Mouse (Mus musculus): Measurements from ENCODE around the gene Tmem115. TPM values are rescaled to one million over a fixed set of nuclear protein-coding genes. Genes with fewer than 3 reads are reported as not detected.

Tmem115 gene
- polyA plus RNA-seq, 1 experiment: 24.4 TPM

DNA sequence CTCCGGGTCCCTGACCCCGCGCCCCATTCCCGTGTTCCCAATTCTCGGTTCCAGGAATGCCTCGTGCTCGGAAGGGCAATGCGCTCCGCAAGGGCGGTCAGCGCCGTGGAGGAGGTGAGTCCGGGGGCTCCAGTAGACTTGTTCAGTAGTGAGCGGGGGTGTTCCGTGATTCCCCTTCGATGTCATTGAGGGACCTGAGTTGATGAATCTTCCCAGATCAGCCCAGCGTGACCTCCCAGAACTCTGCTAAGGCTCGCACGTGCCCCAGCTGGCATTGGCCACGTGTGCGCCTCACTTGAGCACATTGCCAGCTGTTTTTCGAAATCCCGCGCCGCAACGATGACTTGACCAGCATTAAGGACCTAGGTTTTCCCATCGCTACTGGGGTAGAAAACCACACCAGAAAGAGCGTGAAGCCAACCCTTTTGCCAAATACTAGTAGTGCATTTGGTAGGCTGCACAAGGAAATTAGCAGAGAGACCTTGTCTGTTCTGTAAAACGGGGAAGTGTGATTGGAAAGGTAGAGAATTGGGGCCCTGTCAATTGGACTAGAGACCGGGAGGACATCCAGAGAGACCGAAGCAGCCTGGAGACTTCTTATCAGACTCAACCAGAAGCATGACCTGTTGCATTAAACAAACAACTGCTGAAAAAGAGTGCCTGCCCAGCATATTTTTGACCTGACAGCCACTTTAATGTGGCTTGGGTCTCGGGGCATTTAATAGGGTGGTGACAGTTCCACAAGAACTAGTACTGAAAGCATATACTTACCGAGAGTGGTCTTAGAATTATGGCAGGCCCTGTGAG lies 54.3 kb downstream of the Tmem115 start:
- TF ChIP-seq GATA1 (IDR thresholded peaks at IDR 0.05; ENCODE audit: borderline replicate concordance, low read length) (no peak), FLI1 (IDR thresholded peaks at IDR 0.05; ENCODE audit: low read length) (no peak)
- peaks cover 58% of the 10 kb centered on the region for H3K36me3 ChIP-seq (replicated peaks; ENCODE audit: low read length)
- peak overlapping the region; percentile 96 for H3K4me3 ChIP-seq (replicated peaks)
- peaks cover 70% of the 10 kb centered on the region for H3K4me1 ChIP-seq
- no peaks in the 10 kb centered on the region for H3K9me3 ChIP-seq
- no peaks in the 10 kb centered on the region for H3K27me3 ChIP-seq (replicated peaks)

Other genes starting within 250 kb of the Tmem115 start
- 35.6 and 49.9 TPM in 2 replicates for gene Mapkapk3, start 244.1 kb upstream of the Tmem115 start, polyA plus RNA-seq (2012; ENCODE audit: insufficient read depth, low replicate concordance)
- 47.7 and 114 TPM in 2 replicates for gene Cish, start 237.9 kb upstream of the Tmem115 start, polyA plus RNA-seq (2012; ENCODE audit: insufficient read depth, low replicate concordance)
- gene Hemk1, start 195.6 kb upstream of the Tmem115 start, polyA plus RNA-seq (2012; ENCODE audit: insufficient read depth, low replicate concordance): 8.1 TPM in 1 of 2 replicates, not detected in the other
- gene 6430571L13Rik, start 193.3 kb upstream of the Tmem115 start, polyA plus RNA-seq (2012; ENCODE audit: insufficient read depth, low replicate concordance): not detected in 2 replicates
- gene Cacna2d2, start 134.3 kb upstream of the Tmem115 start, polyA plus RNA-seq (2012; ENCODE audit: insufficient read depth, low replicate concordance): not detected in 2 replicates
- 4.2 and 18.5 TPM in 2 replicates for gene Cyb561d2, start 8.2 kb downstream of the Tmem115 start, polyA plus RNA-seq (2012; ENCODE audit: insufficient read depth, low replicate concordance)
- 0.37 TPM in 1 of 2 replicates, not detected in the other for gene Nprl2, start 8.3 kb downstream of the Tmem115 start, polyA plus RNA-seq (2012; ENCODE audit: insufficient read depth, low replicate concordance)
- gene Zmynd10, start 13.4 kb downstream of the Tmem115 start, polyA plus RNA-seq (2012; ENCODE audit: insufficient read depth, low replicate concordance): 0.68 TPM in 1 of 2 replicates, not detected in the other
- 10.3 and 12.6 TPM in 2 replicates for gene Rassf1, start 17.6 kb downstream of the Tmem115 start, polyA plus RNA-seq (2012; ENCODE audit: insufficient read depth, low replicate concordance)
- gene Tusc2, start 29.3 kb downstream of the Tmem115 start, polyA plus RNA-seq (2012; ENCODE audit: insufficient read depth, low replicate concordance): 23.3 and 103 TPM in 2 replicates
- gene Hyal2, start 34.0 kb downstream of the Tmem115 start, polyA plus RNA-seq (2012; ENCODE audit: insufficient read depth, low replicate concordance): 10.8 and 11.8 TPM in 2 replicates
- gene Hyal1, start 43.0 kb downstream of the Tmem115 start, polyA plus RNA-seq (2012; ENCODE audit: insufficient read depth, low replicate concordance): 1.6 and 2.6 TPM in 2 replicates
- 63.3 and 72.4 TPM in 2 replicates for gene Naa80, start 44.9 kb downstream of the Tmem115 start, polyA plus RNA-seq (2012; ENCODE audit: insufficient read depth, low replicate concordance)
- 0.31 TPM in 1 of 2 replicates, not detected in the other for gene Hyal3, start 46.9 kb downstream of the Tmem115 start, polyA plus RNA-seq (2012; ENCODE audit: insufficient read depth, low replicate concordance)
- gene Ifrd2, start 53.7 kb downstream of the Tmem115 start, polyA plus RNA-seq (2012; ENCODE audit: insufficient read depth, low replicate concordance): 32.1 and 34.9 TPM in 2 replicates
- gene Sema3b, start 75.3 kb downstream of the Tmem115 start, polyA plus RNA-seq (2012; ENCODE audit: insufficient read depth, low replicate concordance): not detected in 2 replicates
- gene Gnai2, start 101.4 kb downstream of the Tmem115 start, polyA plus RNA-seq (2012; ENCODE audit: insufficient read depth, low replicate concordance): 1,319 and 1,886 TPM in 2 replicates
- gene Slc38a3, start 135.6 kb downstream of the Tmem115 start, polyA plus RNA-seq (2012; ENCODE audit: insufficient read depth, low replicate concordance): not detected in 2 replicates
- not detected in 2 replicates for gene Gnat1, start 145.8 kb downstream of the Tmem115 start, polyA plus RNA-seq (2012; ENCODE audit: insufficient read depth, low replicate concordance)
- gene Sema3f, start 176.5 kb downstream of the Tmem115 start, polyA plus RNA-seq (2012; ENCODE audit: insufficient read depth, low replicate concordance): not detected in 2 replicates
- 3.9 and 7.6 TPM in 2 replicates for gene Rbm5, start 237.1 kb downstream of the Tmem115 start, polyA plus RNA-seq (2012; ENCODE audit: insufficient read depth, low replicate concordance)

All from megakaryocyte, embryonic 14.5 days (primary cell).